Mouse (Mus musculus) liver, postnatal 0 days (tissue): ENCODE measurements at regions not wholly inside any gene's neighbourhood (a gene's known extent, or its start where the extent isn't known, plus 50 kb on each side); places are given as distances from the start of the nearest gene placed in this dataset.
"Not testable (repeated sequence)": the region's sequence is repeated elsewhere in the genome, so short reads cannot be mapped to it uniquely, and the experiment has no call there.

Experiments used
- CTCF ChIP-seq: sonication (generic); IDR thresholded peaks from 2 replicates; pipeline ENCODE4 v1.5.1; 2016; ENCODE audit warnings: antibody characterized with exemption, low read depth
- EP300 ChIP-seq: IDR thresholded peaks from 2 replicates; pipeline ENCODE4 v1.6.1; 2016; ENCODE audit warnings: antibody characterized with exemption, low read depth, mild to moderate bottlenecking

GRCm38 (mm10) chr12:17872491-17872890 lies 181.8 kb downstream of the Hpcal1 start:
- not testable (repeated sequence) for TF ChIP-seq CTCF, EP300
